Mouse (Mus musculus) adrenal gland, adult 2 months (tissue): ENCODE results near the gene Vmn2r102. TPM values are rescaled to one million over a fixed set of nuclear protein-coding genes. Genes with fewer than 3 reads are reported as not detected.

Experiments
- DNase-seq: peaks from one replicate; pipeline ENCODE4 v3.0.0; 2021
- long read RNA-seq: library from polyadenylated mRNA; stranded (forward); transcript quantifications from one replicate; pipeline ENCODE4 v2.0.0, GENCODE M21; 2021
- polyA plus RNA-seq: library from polyadenylated mRNA; depleted of rRNA; stranded (reverse); fragments of >200 nt; gene quantifications from 2 replicates; pipeline ENCODE4 v1.2.3, GENCODE M21; 2012; rRNA removed
- total RNA-seq, 2 experiments: library from RNA; stranded (reverse); gene quantifications; 2 replicates each; pipeline ENCODE4 v1.2.3; 2021

The Vmn2r102 gene
- total RNA-seq (not detected), polyA plus RNA-seq (not detected in 2 replicates)
- long read RNA-seq, result 0 reads

DNA sequence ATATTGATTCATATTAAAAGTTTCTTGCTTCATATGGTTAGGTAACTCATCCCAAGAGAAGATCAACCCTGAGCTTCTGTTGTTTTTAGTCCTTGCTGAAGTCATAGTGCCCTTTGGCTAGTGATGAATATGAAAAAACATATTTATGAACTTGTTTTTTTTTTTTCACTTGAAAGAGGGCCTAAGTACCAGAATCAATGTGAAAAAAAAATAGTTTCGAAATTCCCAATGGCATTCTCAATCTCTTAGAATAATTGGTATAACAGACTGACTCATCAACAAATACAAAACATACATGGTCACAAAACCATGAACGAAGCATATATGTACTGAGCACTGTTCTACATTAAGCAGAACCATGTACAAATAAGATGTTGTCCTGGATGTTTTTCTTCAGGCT is at the start of gene Vmn2r102:
Gene Vmn2r102, plus strand, starts transcription at position 301 of the 400 bp plus-strand sequence.
- no peak for DNase-seq

DNA sequence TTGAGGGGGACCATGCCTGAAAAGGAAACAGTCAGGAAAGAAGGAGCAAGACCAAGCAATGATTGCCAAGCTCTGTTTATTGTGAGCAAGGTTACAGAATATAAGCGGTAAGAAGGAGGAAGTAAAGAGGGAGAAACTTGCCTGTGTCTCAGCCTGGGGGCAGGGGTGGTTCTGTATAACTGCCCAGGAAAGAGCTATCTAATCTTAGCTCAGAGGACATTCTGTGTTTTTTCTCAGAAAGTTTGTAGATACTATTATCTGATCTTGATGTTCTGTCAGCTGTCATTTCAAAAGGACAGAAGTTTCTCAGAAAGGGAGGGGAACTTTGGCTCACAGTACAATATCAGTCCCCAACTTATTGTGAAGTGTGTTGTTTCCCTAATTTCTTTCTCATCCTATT is 30.8 kb upstream of the Vmn2r102 start:
- DNase-seq, result no peak

DNA sequence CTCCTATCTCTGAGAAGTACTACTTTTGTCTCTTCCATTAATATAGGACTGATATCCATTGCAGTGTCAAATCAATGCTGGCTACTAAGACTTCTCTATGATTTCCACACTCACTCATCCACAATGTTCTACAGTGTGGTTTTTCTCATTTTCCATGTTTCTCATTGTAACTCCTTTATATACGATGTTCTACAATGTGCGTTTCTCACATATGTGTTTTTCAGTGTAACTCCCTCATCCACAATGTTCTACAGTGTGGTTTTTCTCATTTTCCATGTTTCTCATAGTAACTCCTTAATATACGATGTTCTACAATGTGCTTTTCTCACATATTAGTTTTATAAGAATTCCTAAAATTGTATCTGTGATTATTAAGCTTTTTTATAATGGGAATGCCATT is 1.7 kb upstream of the Vmn2r102 start:
- DNase-seq, result no peak

DNA sequence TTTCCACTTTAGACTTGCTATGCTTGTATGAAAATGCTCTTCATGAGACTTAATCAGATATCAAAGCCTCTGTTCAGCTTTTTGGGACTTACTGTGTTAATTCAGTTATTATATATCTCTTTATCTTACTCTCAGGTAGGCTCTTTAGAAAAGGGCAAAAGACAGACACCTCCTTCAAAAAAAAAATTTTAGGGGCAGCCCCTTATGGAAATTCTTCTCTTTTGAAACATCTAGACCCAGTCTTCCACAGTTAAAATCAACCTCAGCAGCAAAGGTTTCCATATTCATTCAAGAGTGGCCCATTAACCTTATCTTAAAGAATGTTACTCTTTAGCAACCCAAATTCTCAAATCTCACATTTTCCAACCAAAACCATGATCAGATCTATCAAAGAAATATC is 31.9 kb downstream of the Vmn2r102 start:
- no peak for DNase-seq

Other genes starting within 250 kb of the Vmn2r102 start
- gene Vmn2r100, start 155.6 kb upstream of the Vmn2r102 start, total RNA-seq, result not detected
- not detected in 2 replicates for gene Vmn2r100, start 155.6 kb upstream of the Vmn2r102 start, polyA plus RNA-seq
- gene Vmn2r101, start 83.1 kb upstream of the Vmn2r102 start, total RNA-seq, result not detected
- not detected in 2 replicates for gene Vmn2r101, start 83.1 kb upstream of the Vmn2r102 start, polyA plus RNA-seq
- not detected for gene Vmn2r103, start 113.0 kb downstream of the Vmn2r102 start, total RNA-seq
- not detected in 2 replicates for gene Vmn2r103, start 113.0 kb downstream of the Vmn2r102 start, polyA plus RNA-seq